Mouse (Mus musculus): ENCODE results near the gene Exo1. TPM values are rescaled to one million over a fixed set of nuclear protein-coding genes. Genes with fewer than 3 reads are reported as not detected.
A peak's percentile ranks its signal among the peaks of the same experiment; 100 is the strongest.

Exo1 gene
- polyA plus RNA-seq, 1 experiment from 2014 or later, result 13.6 TPM

GRCm38 (mm10) chr1:175920029-175920428 lies 39.6 kb downstream of the Exo1 start, which contains the start of gene Gm38100:
TSS of gene Gm38100 (plus strand) at chr1:175920329.
- DNase-seq, result no peak

GRCm38 (mm10) chr1:175921091-175921490 lies 40.7 kb downstream of the Exo1 start:
- Histone ChIP-seq H3K4me2 (ENCODE audit: low read depth, low read length) (no peak overlapping the region), H3K9me3 (ENCODE audit: low read length) (no peaks in the 10 kb centered on the region), H3K27me3 (ENCODE audit: insufficient read depth, low read length) (no peaks in the 10 kb centered on the region), H3K9ac (replicated peaks) (no peak overlapping the region), H3K4me3 (ENCODE audit: low read depth, low read length) (no peak overlapping the region), H3K27ac (ENCODE audit: low read depth) (no peak overlapping the region), H3K36me3 (replicated peaks; ENCODE audit: insufficient read depth, low read length) (no peaks in the 10 kb centered on the region), H3K4me1 (ENCODE audit: insufficient read depth) (no peaks in the 10 kb centered on the region)
- ATAC-seq, result no peak
- TF ChIP-seq EP300 (IDR thresholded peaks at IDR 0.05; ENCODE audit: low read depth) (no peak), CTCF (IDR thresholded peaks at IDR 0.05; ENCODE audit: low read depth) (no peak)
- 86% methylated on average over 8 of the region's 8 CpGs for WGBS (ENCODE audit: insufficient replicate concordance)
- DNase-seq, result no peak

More at GRCm38 (mm10) chr1:175920029-175920428, 39.6 kb downstream of the Exo1 start, which contains the start of gene Gm38100:
- no peak within 1 kb of the TSS for H3K9ac ChIP-seq (replicated peaks)
- no peaks in the 10 kb centered on the region for H3K4me1 ChIP-seq (ENCODE audit: insufficient read depth)
- H3K27ac ChIP-seq (ENCODE audit: low read depth), result no peak within 1 kb of the TSS
- H3K4me2 ChIP-seq (ENCODE audit: low read depth, low read length), result no peak within 1 kb of the TSS
- H3K9me3 ChIP-seq (ENCODE audit: low read length), result no peaks in the 10 kb centered on the region
- no peaks in the 10 kb centered on the region for H3K36me3 ChIP-seq (replicated peaks; ENCODE audit: insufficient read depth, low read length)
- H3K27me3 ChIP-seq (ENCODE audit: insufficient read depth, low read length), result no peaks in the 10 kb centered on the region
- no peak for ATAC-seq
- 73% methylated on average over 9 of the region's 9 CpGs for WGBS (ENCODE audit: insufficient replicate concordance)
- H3K4me3 ChIP-seq (ENCODE audit: low read depth, low read length), result no peak within 1 kb of the TSS
- TF ChIP-seq EP300 (IDR thresholded peaks at IDR 0.05; ENCODE audit: low read depth), result no peak
- no peak for TF ChIP-seq CTCF (IDR thresholded peaks at IDR 0.05; ENCODE audit: low read depth)

GRCm38 (mm10) chr1:175923848-175924787 lies 43.7 kb downstream of the Exo1 start:
- Histone ChIP-seq H3K4me2 (ENCODE audit: low read depth, low read length) (no peak overlapping the region), H3K4me1 (ENCODE audit: insufficient read depth) (no peaks in the 10 kb centered on the region)
- 45% methylated on average over 7 of the region's 7 CpGs for WGBS (ENCODE audit: insufficient replicate concordance)

GRCm38 (mm10) chr1:175931391-175931790 lies 51.0 kb downstream of the Exo1 start:
- DNase-seq (no peak), ATAC-seq (no peak)
- no peak overlapping the region for H3K4me2 ChIP-seq (ENCODE audit: low read depth, low read length)
- H3K36me3 ChIP-seq (replicated peaks; ENCODE audit: insufficient read depth, low read length), result no peaks in the 10 kb centered on the region
- TF ChIP-seq CTCF (IDR thresholded peaks at IDR 0.05; ENCODE audit: low read depth) (no peak), EP300 (IDR thresholded peaks at IDR 0.05; ENCODE audit: low read depth) (no peak)
- H3K9me3 ChIP-seq (ENCODE audit: low read length), result no peaks in the 10 kb centered on the region
- H3K4me3 ChIP-seq (ENCODE audit: low read depth, low read length), result no peak overlapping the region
- no peak overlapping the region for H3K27ac ChIP-seq (ENCODE audit: low read depth)
- H3K27me3 ChIP-seq (ENCODE audit: insufficient read depth, low read length), result no peaks in the 10 kb centered on the region
- H3K4me1 ChIP-seq (ENCODE audit: insufficient read depth), result no peaks in the 10 kb centered on the region
- 87% methylated on average over 5 of the region's 5 CpGs for WGBS (ENCODE audit: insufficient replicate concordance)
- no peak overlapping the region for H3K9ac ChIP-seq (replicated peaks)

More at GRCm38 (mm10) chr1:175923848-175924787, 43.7 kb downstream of the Exo1 start:
- Histone ChIP-seq H3K4me3 (ENCODE audit: low read depth, low read length) (no peak overlapping the region), H3K36me3 (replicated peaks; ENCODE audit: insufficient read depth, low read length) (no peaks in the 10 kb centered on the region), H3K27ac (ENCODE audit: low read depth) (no peak overlapping the region), H3K9me3 (ENCODE audit: low read length) (no peaks in the 10 kb centered on the region), H3K9ac (replicated peaks) (no peak overlapping the region), H3K27me3 (ENCODE audit: insufficient read depth, low read length) (no peaks in the 10 kb centered on the region)
- ATAC-seq (no peak), DNase-seq (peak; percentile 76)
- TF ChIP-seq EP300 (IDR thresholded peaks at IDR 0.05; ENCODE audit: low read depth) (no peak), CTCF (IDR thresholded peaks at IDR 0.05; ENCODE audit: low read depth) (peak; percentile 83)

- Histone ChIP-seq H3K9ac (replicated peaks) (no peak overlapping the region), H3K9me3 (ENCODE audit: low read length) (no peaks in the 10 kb centered on the region), H3K36me3 (replicated peaks; ENCODE audit: insufficient read depth, low read length) (no peaks in the 10 kb centered on the region), H3K27me3 (ENCODE audit: insufficient read depth, low read length) (no peaks in the 10 kb centered on the region), H3K4me2 (ENCODE audit: low read depth, low read length) (0 out of 2 replicates have a peak overlapping the region, but pooled peaks have one; percentile 10), H3K27ac (ENCODE audit: low read depth) (no peak overlapping the region), H3K4me3 (ENCODE audit: low read depth, low read length) (no peak overlapping the region), H3K4me1 (ENCODE audit: insufficient read depth) (no peaks in the 10 kb centered on the region)
- DNase-seq (peak; percentile 43), ATAC-seq (peak; percentile 62; the same call in 1 of the 2 replicates)
- TF ChIP-seq CTCF (IDR thresholded peaks at IDR 0.05; ENCODE audit: low read depth) (peak; percentile 83), EP300 (IDR thresholded peaks at IDR 0.05; ENCODE audit: low read depth) (no peak)
- WGBS (ENCODE audit: insufficient replicate concordance), result 15% methylated on average over 11 of the region's 11 CpGs
Measured at GRCm38 (mm10) chr1:175936282-175936737, 55.9 kb downstream of the Exo1 start.

GRCm38 (mm10) chr1:175938731-175939130 lies 58.4 kb downstream of the Exo1 start:
- no peak for TF ChIP-seq CTCF (IDR thresholded peaks at IDR 0.05; ENCODE audit: low read depth)
- H3K9me3 ChIP-seq (ENCODE audit: low read length), result no peaks in the 10 kb centered on the region
- H3K27me3 ChIP-seq (ENCODE audit: insufficient read depth, low read length), result no peaks in the 10 kb centered on the region
- WGBS (ENCODE audit: insufficient replicate concordance), result 61% methylated on average over 3 of the region's 3 CpGs
- H3K4me3 ChIP-seq (ENCODE audit: low read depth, low read length), result no peak overlapping the region
- no peak overlapping the region for H3K4me2 ChIP-seq (ENCODE audit: low read depth, low read length)
- H3K27ac ChIP-seq (ENCODE audit: low read depth), result no peak overlapping the region
- no peaks in the 10 kb centered on the region for H3K4me1 ChIP-seq (ENCODE audit: insufficient read depth)
- no peak overlapping the region for H3K9ac ChIP-seq (replicated peaks)
- DNase-seq (no peak), ATAC-seq (no peak)
- no peaks in the 10 kb centered on the region for H3K36me3 ChIP-seq (replicated peaks; ENCODE audit: insufficient read depth, low read length)
